Mouse (Mus musculus) hindbrain, embryonic 14.5 days (tissue): ENCODE measurements around the gene Tnrc6b. TPM values are rescaled to one million over a fixed set of nuclear protein-coding genes. Genes with fewer than 3 reads are reported as not detected.

Experiments used
- ATAC-seq: fragments of 200-750 bp; cut with Nextera tagmentation; 2 replicates; pipeline ENCODE4 v1.8.0; 2017; ENCODE audit warnings: moderate number of reproducible peaks, mild to moderate bottlenecking, moderate TSS enrichment, moderate library complexity; ENCODE audit not compliant: low FRiP score
- DNase-seq: peaks from one replicate; pipeline ENCODE4 v3.0.0-alpha.2; 2015; ENCODE audit warnings: low spot score
- H3K27ac ChIP-seq: fragments of 300-500 bp; sonication (generic); 2 replicates; pipeline ENCODE4 v1.5.1; 2014; ENCODE audit warnings: mild to moderate bottlenecking, moderate library complexity
- H3K27me3 ChIP-seq: fragments of 300-500 bp; sonication (generic); 2 replicates; pipeline ENCODE4 v1.6.1; 2014; ENCODE audit warnings: mild to moderate bottlenecking, low read length, mixed read lengths; ENCODE audit not compliant: control insufficient read depth, insufficient read depth
- H3K36me3 ChIP-seq: fragments of 300-500 bp; sonication (generic); replicated peaks from 2 replicates; pipeline ENCODE4 v1.6.1; 2014; ENCODE audit not compliant: control insufficient read depth, insufficient read depth
- H3K4me1 ChIP-seq: fragments of 300-500 bp; sonication (generic); replicated peaks from 2 replicates; pipeline ENCODE4 v1.6.1; 2014; ENCODE audit warnings: antibody characterized with exemption, low read length, mixed read lengths; ENCODE audit not compliant: control insufficient read depth, insufficient read depth
- H3K4me2 ChIP-seq: fragments of 300-500 bp; sonication (generic); replicated peaks from 2 replicates; pipeline ENCODE4 v1.6.1; 2014; ENCODE audit warnings: mild to moderate bottlenecking, moderate library complexity
- H3K4me3 ChIP-seq: fragments of 300-500 bp; sonication (generic); replicated peaks from 2 replicates; pipeline ENCODE4 v1.5.1; 2014; ENCODE audit warnings: mild to moderate bottlenecking, low read length
- H3K9ac ChIP-seq: fragments of 300-500 bp; sonication (generic); 2 replicates; pipeline ENCODE4 v1.6.1; 2014
- H3K9me3 ChIP-seq: fragments of 300-500 bp; sonication (generic); 2 replicates; pipeline ENCODE4 v1.6.1; 2016; ENCODE audit warnings: low read length; ENCODE audit not compliant: control insufficient read depth
- WGBS: fragments of 180-500 bp; shearing (Covaris S2); extraction: QIAGEN DNeasy Blood & Tissue Kit; methylation state at CpG from one replicate; pipeline ENCODE4 v1.1.7; 2014; 5-methylcytosine and 5-hydroxymethylcytosine counted together
- polyA plus RNA-seq: library from polyadenylated mRNA; unstranded; fragments of >200 nt; fragmentation: Nextera tagmentation; extraction: Ambion mirVana; gene quantifications from 2 replicates; pipeline ENCODE4 v1.2.1, GENCODE M21; 2014

Tnrc6b gene
- polyA plus RNA-seq = 19.0 and 27.9 TPM in 2 replicates

GRCm38 (mm10) chr15:80710608-80711363 lies at the start of gene Tnrc6b:
Gene Tnrc6b (plus strand): TSS chr15:80711313.
- H3K27ac ChIP-seq = peak within 1 kb of the TSS; percentile 90
- peak within 1 kb of the TSS; percentile 95 for H3K4me3 ChIP-seq
- no peaks in the 10 kb centered on the region for H3K9me3 ChIP-seq
- H3K9ac ChIP-seq = peak within 1 kb of the TSS; percentile 88
- no peaks in the 10 kb centered on the region for H3K27me3 ChIP-seq
- peak; percentile 98 for DNase-seq
- ATAC-seq = peak; percentile 96
- H3K4me1 ChIP-seq = peaks cover 26% of the 10 kb centered on the region
- peak within 1 kb of the TSS; percentile 85 for H3K4me2 ChIP-seq
- 1% methylated on average over 39 of the region's 39 CpGs for WGBS
- H3K36me3 ChIP-seq = no peaks in the 10 kb centered on the region

- Histone ChIP-seq H3K27me3 (no peaks in the 10 kb centered on the region), H3K4me2 (no peak overlapping the region)
- 82% methylated on average over 4 of the region's 4 CpGs for WGBS
Measured at GRCm38 (mm10) chr15:80664444-80664843, 46.7 kb upstream of the Tnrc6b start.

GRCm38 (mm10) chr15:80671295-80672252 lies 39.5 kb upstream of the Tnrc6b start, which contains the start of gene Fam83f:
Gene Fam83f (plus strand): TSS chr15:80671847.
- H3K27ac ChIP-seq = no peak within 1 kb of the TSS
- no peak for DNase-seq

More at GRCm38 (mm10) chr15:80664444-80664843, 46.7 kb upstream of the Tnrc6b start:
- DNase-seq (no peak), ATAC-seq (no peak)
- no peak overlapping the region for H3K9ac ChIP-seq
- 0 out of 2 replicates have a peak, but pooled peaks cover 3% of the 10 kb centered on the region for H3K9me3 ChIP-seq
- H3K4me1 ChIP-seq = 0 out of 2 replicates have a peak, but pooled peaks cover under 1% of the 10 kb centered on the region
- H3K36me3 ChIP-seq = no peaks in the 10 kb centered on the region
- no peak overlapping the region for H3K4me3 ChIP-seq
- H3K27ac ChIP-seq = no peak overlapping the region

GRCm38 (mm10) chr15:80672810-80673209 lies 38.3 kb upstream of the Tnrc6b start:
- Histone ChIP-seq H3K9me3 (no peaks in the 10 kb centered on the region), H3K4me1 (peaks cover 12% of the 10 kb centered on the region), H3K4me3 (no peak overlapping the region), H3K27ac (no peak overlapping the region), H3K9ac (no peak overlapping the region), H3K4me2 (no peak overlapping the region), H3K36me3 (no peaks in the 10 kb centered on the region), H3K27me3 (peaks cover 26% of the 10 kb centered on the region)
- ATAC-seq = no peak
- 66% methylated on average over 2 of the region's 2 CpGs for WGBS
- no peak for DNase-seq

More at GRCm38 (mm10) chr15:80671295-80672252, 39.5 kb upstream of the Tnrc6b start, which contains the start of gene Fam83f:
- H3K27me3 ChIP-seq = peaks cover 26% of the 10 kb centered on the region
- H3K9ac ChIP-seq = peak within 1 kb of the TSS; percentile 43
- no peak for ATAC-seq
- 5% methylated on average over 78 of the region's 85 CpGs for WGBS
- peak within 1 kb of the TSS; percentile 59 for H3K4me2 ChIP-seq
- H3K4me3 ChIP-seq = peak within 1 kb of the TSS; percentile 32
- no peaks in the 10 kb centered on the region for H3K36me3 ChIP-seq
- peaks cover 12% of the 10 kb centered on the region for H3K4me1 ChIP-seq
- 0 out of 2 replicates have a peak, but pooled peaks cover 3% of the 10 kb centered on the region for H3K9me3 ChIP-seq

GRCm38 (mm10) chr15:80673337-80674095 lies 37.6 kb upstream of the Tnrc6b start:
- H3K27me3 ChIP-seq = peaks cover 26% of the 10 kb centered on the region

GRCm38 (mm10) chr15:80674700-80675099 lies 36.4 kb upstream of the Tnrc6b start:
- H3K4me3 ChIP-seq = no peak overlapping the region
- ATAC-seq (no peak), DNase-seq (no peak)
- no peaks in the 10 kb centered on the region for H3K9me3 ChIP-seq
- no peak overlapping the region for H3K9ac ChIP-seq
- peaks cover 26% of the 10 kb centered on the region for H3K27me3 ChIP-seq
- H3K4me2 ChIP-seq = no peak overlapping the region
- H3K27ac ChIP-seq = no peak overlapping the region
- WGBS = 86% methylated on average over 6 of the region's 6 CpGs
- H3K36me3 ChIP-seq = no peaks in the 10 kb centered on the region
- peaks cover 19% of the 10 kb centered on the region for H3K4me1 ChIP-seq

More at GRCm38 (mm10) chr15:80673337-80674095, 37.6 kb upstream of the Tnrc6b start:
- Histone ChIP-seq H3K9ac (no peak overlapping the region), H3K9me3 (no peaks in the 10 kb centered on the region), H3K4me2 (no peak overlapping the region), H3K36me3 (no peaks in the 10 kb centered on the region), H3K4me1 (peaks cover 16% of the 10 kb centered on the region), H3K4me3 (no peak overlapping the region), H3K27ac (no peak overlapping the region)
- no peak for ATAC-seq
- WGBS = 74% methylated on average over 4 of the region's 4 CpGs
- no peak for DNase-seq

GRCm38 (mm10) chr15:80679515-80680215 lies 31.4 kb upstream of the Tnrc6b start:
- ATAC-seq = peak; percentile 55; the same call in 1 of the 2 replicates
- peak; percentile 61 for DNase-seq
- Histone ChIP-seq H3K36me3 (no peaks in the 10 kb centered on the region), H3K4me1 (peaks cover 18% of the 10 kb centered on the region), H3K4me3 (no peak overlapping the region), H3K27me3 (no peaks in the 10 kb centered on the region), H3K9ac (no peak overlapping the region), H3K9me3 (no peaks in the 10 kb centered on the region), H3K4me2 (no peak overlapping the region), H3K27ac (no peak overlapping the region; the same call in 1 of the 2 replicates)
- WGBS = 39% methylated on average over 8 of the region's 8 CpGs

GRCm38 (mm10) chr15:80680347-80681030 lies 30.6 kb upstream of the Tnrc6b start:
- H3K4me1 ChIP-seq = peaks cover 26% of the 10 kb centered on the region
- ATAC-seq (no peak; the same call in 1 of the 2 replicates), DNase-seq (no peak)
- H3K27me3 ChIP-seq = no peaks in the 10 kb centered on the region
- H3K9me3 ChIP-seq = no peaks in the 10 kb centered on the region
- H3K36me3 ChIP-seq = no peaks in the 10 kb centered on the region
- H3K27ac ChIP-seq = no peak overlapping the region
- H3K9ac ChIP-seq = no peak overlapping the region
- WGBS = 57% methylated on average over 7 of the region's 7 CpGs
- no peak overlapping the region for H3K4me2 ChIP-seq
- no peak overlapping the region for H3K4me3 ChIP-seq
